Mouse (Mus musculus): Measurements from ENCODE around the gene 2210408I21Rik.

- TF ChIP-seq POLR2A (IDR thresholded peaks at IDR 0.05; ENCODE audit: insufficient read depth, low read depth, low read length) (no peak), CTCF (IDR thresholded peaks at IDR 0.05; ENCODE audit: insufficient read depth, low read depth, low read length) (no peak)
Observed at GRCm38 (mm10) chr13:77213196-77213595, 77.9 kb downstream of the 2210408I21Rik start.
